Mouse (Mus musculus): ENCODE results near the gene Farsa.

- TF ChIP-seq POLR2A (IDR thresholded peaks at IDR 0.05; ENCODE audit: control insufficient read depth, low read depth, low read length) (no peak), CTCF (IDR thresholded peaks at IDR 0.05; ENCODE audit: control insufficient read depth, insufficient read depth, insufficient replicate concordance, low read depth, low read length) (no peak)
Measured at GRCm38 (mm10) chr8:84816117-84816516, 40.7 kb upstream of the Farsa start.
